Mouse (Mus musculus) embryonic fibroblast, embryonic 13.5 days (primary cell): ENCODE measurements around the gene Yju2.

Source experiments
- CTCF ChIP-seq: IDR thresholded peaks from 2 replicates; pipeline ENCODE4 v1.5.1; 2011; ENCODE audit warnings: mild to moderate bottlenecking, control low read depth, low read length, moderate library complexity, borderline replicate concordance; ENCODE audit not compliant: insufficient read depth
- POLR2A ChIP-seq: IDR thresholded peaks from 2 replicates; pipeline ENCODE4 v1.6.1; 2011; ENCODE audit warnings: low read depth, mild to moderate bottlenecking, control low read depth, low read length, moderate library complexity

DNA sequence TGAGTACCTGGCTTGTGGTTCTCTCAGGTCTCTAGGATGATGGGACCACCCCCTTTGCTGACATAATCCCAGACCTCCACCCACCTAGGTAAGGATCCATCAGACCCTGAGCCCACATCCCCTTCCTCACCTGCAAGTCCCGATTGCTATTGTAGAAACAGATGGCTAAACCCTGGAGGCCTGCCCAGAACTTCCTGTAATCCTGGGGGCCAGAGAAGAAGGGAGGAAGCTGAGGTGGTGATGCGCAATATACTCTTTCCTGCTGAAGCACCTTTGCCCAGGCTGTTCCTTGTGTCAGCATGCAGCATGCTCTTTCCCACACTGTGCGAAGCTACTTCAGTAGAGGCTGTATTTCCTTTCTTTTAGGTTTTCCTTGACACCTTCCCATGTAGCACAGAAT, 44.1 kb downstream of the Yju2 start:
- TF ChIP-seq CTCF: no peak
- TF ChIP-seq POLR2A: no peak
